Mouse (Mus musculus) ES-Bruce4 (cell line): ENCODE results near the gene Zfp354c.

Experiments
- CTCF ChIP-seq: IDR thresholded peaks from one replicate; pipeline ENCODE4 v1.8.1; 2011; ENCODE audit warnings: low read depth, low read length
- POLR2A ChIP-seq: IDR thresholded peaks from one replicate; pipeline ENCODE4 v1.8.1; 2011; ENCODE audit warnings: low read length; ENCODE audit not compliant: insufficient read depth

DNA sequence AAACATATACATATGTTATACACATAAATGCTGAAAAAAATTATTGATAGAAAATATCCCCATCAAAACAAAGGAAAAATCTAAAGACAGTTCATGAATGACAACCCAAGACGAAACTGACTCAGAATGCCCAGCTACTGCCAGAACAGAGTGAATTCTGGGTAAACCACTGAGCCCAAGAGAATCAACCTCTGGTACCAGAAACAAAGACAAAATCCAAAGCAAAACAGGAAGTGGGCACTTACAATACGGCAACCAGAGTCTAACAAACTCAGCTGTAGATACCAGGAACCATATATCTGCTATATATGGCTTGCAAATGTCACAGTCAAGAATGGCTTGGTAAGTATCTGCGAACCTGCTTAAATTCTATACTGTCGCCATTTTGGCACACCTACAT lies 8.2 kb upstream of the Zfp354c start:
- TF ChIP-seq CTCF (no peak), POLR2A (no peak)
